Mouse (Mus musculus): ENCODE data around the gene Dazl.

- TF ChIP-seq POLR2A (IDR thresholded peaks at IDR 0.05; ENCODE audit: borderline replicate concordance, control insufficient read depth, low read depth, low read length), result no peak
- TF ChIP-seq CTCF (IDR thresholded peaks at IDR 0.05; ENCODE audit: control insufficient read depth, insufficient read depth, low read length), result no peak
Measured at GRCm38 (mm10) chr17:50332012-50332300, 38.5 kb upstream of the Dazl start.
